Mouse (Mus musculus) liver, embryonic 12.5 days (tissue): ENCODE measurements around the gene Lce1c. TPM values are rescaled to one million over a fixed set of nuclear protein-coding genes. Genes with fewer than 3 reads are reported as not detected.

ENCODE experiments used
- ATAC-seq: fragments of 200-750 bp; cut with Nextera tagmentation; 2 replicates; pipeline ENCODE4 v1.8.0; 2017; ENCODE audit warnings: moderate number of reproducible peaks, mild to moderate bottlenecking, moderate library complexity
- H3K27ac ChIP-seq: fragments of 300-500 bp; sonication (generic); 2 replicates; pipeline ENCODE4 v1.5.1; 2016; ENCODE audit warnings: mild to moderate bottlenecking
- H3K27me3 ChIP-seq: fragments of 300-500 bp; sonication (generic); replicated peaks from 2 replicates; pipeline ENCODE4 v1.6.1; 2016; ENCODE audit warnings: mild to moderate bottlenecking, moderate library complexity
- H3K36me3 ChIP-seq: fragments of 300-500 bp; sonication (generic); 2 replicates; pipeline ENCODE4 v1.6.1; 2016; ENCODE audit warnings: mild to moderate bottlenecking, moderate library complexity
- H3K4me1 ChIP-seq: fragments of 300-500 bp; sonication (generic); 2 replicates; pipeline ENCODE4 v1.6.1; 2016
- H3K4me2 ChIP-seq: fragments of 300-500 bp; sonication (generic); 2 replicates; pipeline ENCODE4 v1.6.1; 2016; ENCODE audit warnings: mild to moderate bottlenecking, moderate library complexity
- H3K4me3 ChIP-seq: fragments of 300-500 bp; sonication (generic); 2 replicates; pipeline ENCODE4 v1.5.1; 2016; ENCODE audit warnings: mild to moderate bottlenecking, moderate library complexity
- H3K9ac ChIP-seq: fragments of 300-500 bp; sonication (generic); 2 replicates; pipeline ENCODE4 v1.6.1; 2016; ENCODE audit warnings: mild to moderate bottlenecking, moderate library complexity
- H3K9me3 ChIP-seq: fragments of 300-500 bp; sonication (generic); replicated peaks from 2 replicates; pipeline ENCODE4 v1.6.1; 2016; ENCODE audit warnings: mild to moderate bottlenecking, moderate library complexity
- WGBS: fragments of 180-500 bp; shearing (Covaris S2); methylation state at CpG from one replicate; pipeline ENCODE4 v1.1.7; 2016; ENCODE audit not compliant: insufficient replicate concordance; 5-methylcytosine and 5-hydroxymethylcytosine counted together
- polyA plus RNA-seq: library from polyadenylated mRNA; unstranded; fragments of >200 nt; fragmentation: Nextera tagmentation; extraction: Ambion mirVana; gene quantifications from 2 replicates; pipeline ENCODE4 v1.2.1, GENCODE M21; 2016

Gene Lce1c
- polyA plus RNA-seq, 1 experiment from 2014 or later, result not detected

DNA sequence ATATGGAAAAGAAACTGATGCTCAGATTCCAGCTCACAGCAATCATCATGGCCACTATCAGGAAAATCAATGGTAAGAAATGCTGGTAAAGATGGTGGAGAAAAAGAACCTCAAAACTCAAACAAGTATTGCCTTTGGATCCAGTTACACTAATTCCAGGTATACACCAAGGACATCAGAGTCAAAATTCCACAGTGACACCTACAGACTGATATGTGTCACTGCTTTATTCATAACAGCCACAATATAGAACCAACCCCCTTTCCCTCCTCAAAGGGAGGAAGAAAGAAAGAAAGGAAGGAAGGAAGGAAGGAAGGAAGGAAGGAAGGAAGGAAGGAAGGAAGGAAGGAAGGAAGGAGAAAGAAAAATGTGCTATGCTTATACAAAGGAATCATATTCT lies 36.1 kb downstream of the Lce1c start:
- Histone ChIP-seq H3K27me3 (no peaks in the 10 kb centered on the region), H3K4me3 (no peak overlapping the region), H3K9me3 (no peaks in the 10 kb centered on the region), H3K27ac (no peak overlapping the region), H3K4me2 (no peak overlapping the region), H3K4me1 (no peaks in the 10 kb centered on the region), H3K9ac (no peak overlapping the region), H3K36me3 (no peaks in the 10 kb centered on the region)
- no peak for ATAC-seq

DNA sequence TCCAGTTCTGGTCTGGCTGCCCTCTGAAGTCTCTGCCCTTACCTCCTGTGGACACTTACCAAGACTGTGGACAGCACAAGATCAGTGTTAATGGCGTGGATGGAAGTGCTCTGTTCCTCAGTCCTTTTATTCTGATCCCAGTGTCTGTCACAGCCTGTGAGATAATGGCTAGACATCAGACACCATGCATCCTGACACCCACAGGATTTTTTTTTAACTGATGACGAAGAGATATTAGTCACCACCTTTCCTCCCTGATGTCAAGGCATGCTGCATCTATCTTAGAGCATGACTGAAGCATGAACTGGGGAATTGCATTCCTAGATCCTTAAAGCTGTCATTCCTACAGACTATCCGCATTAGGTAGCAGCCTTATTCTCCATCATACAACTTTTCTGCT lies 41.2 kb downstream of the Lce1c start, which contains the start of gene Lce1f:
Gene Lce1f (minus strand): TSS at position 101 of the 400 bp plus-strand sequence.
- H3K9me3 ChIP-seq, result no peaks in the 10 kb centered on the region
- no peak within 1 kb of the TSS for H3K27ac ChIP-seq
- H3K9ac ChIP-seq, result no peak within 1 kb of the TSS
- no peaks in the 10 kb centered on the region for H3K36me3 ChIP-seq
- H3K4me1 ChIP-seq, result no peaks in the 10 kb centered on the region
- WGBS, result 50% methylated on average over 3 of the region's 3 CpGs
- no peak within 1 kb of the TSS for H3K4me2 ChIP-seq
- no peaks in the 10 kb centered on the region for H3K27me3 ChIP-seq
- no peak within 1 kb of the TSS for H3K4me3 ChIP-seq
- no peak for ATAC-seq

DNA sequence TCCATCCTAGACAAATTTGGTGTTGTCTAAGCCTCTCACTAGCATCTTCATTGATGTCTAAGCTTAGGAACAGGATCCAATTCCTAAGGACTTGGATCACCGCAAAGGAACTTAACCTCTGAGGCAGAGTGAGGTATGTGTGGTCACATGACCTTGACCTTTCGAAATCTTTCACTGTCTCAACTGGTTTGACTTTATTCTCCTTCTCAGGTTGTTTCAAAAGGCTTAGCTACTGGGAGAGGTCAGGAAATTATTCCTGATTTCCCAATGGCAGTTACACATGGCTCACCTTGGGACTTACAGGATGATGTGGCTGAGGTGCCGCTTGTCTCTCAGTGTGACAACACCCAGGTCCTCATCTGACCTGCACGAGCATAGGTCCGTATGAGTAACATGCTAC lies 43.6 kb downstream of the Lce1c start:
- H3K27ac ChIP-seq, result no peak overlapping the region
- H3K4me1 ChIP-seq, result no peaks in the 10 kb centered on the region
- no peak overlapping the region for H3K4me3 ChIP-seq
- H3K9ac ChIP-seq, result no peak overlapping the region
- H3K36me3 ChIP-seq, result no peaks in the 10 kb centered on the region
- H3K4me2 ChIP-seq, result no peak overlapping the region
- no peaks in the 10 kb centered on the region for H3K9me3 ChIP-seq
- no peaks in the 10 kb centered on the region for H3K27me3 ChIP-seq
- WGBS, result 75% methylated on average over 5 of the region's 5 CpGs
- no peak for ATAC-seq

Other genes starting within 250 kb of the Lce1c start
- 5.6 and 5.7 TPM in 2 replicates for gene Gm9774, start 249.8 kb upstream of the Lce1c start, polyA plus RNA-seq
- gene Sprr2k, start 246.7 kb upstream of the Lce1c start, polyA plus RNA-seq, result not detected in 2 replicates
- gene Sprr1b, start 240.5 kb upstream of the Lce1c start, polyA plus RNA-seq, result not detected in 2 replicates
- gene Sprr3, start 220.5 kb upstream of the Lce1c start, polyA plus RNA-seq, result not detected in 2 replicates
- gene Sprr1a, start 193.4 kb upstream of the Lce1c start, polyA plus RNA-seq, result not detected in 2 replicates
- gene Sprr4, start 178.8 kb upstream of the Lce1c start, polyA plus RNA-seq, result not detected in 2 replicates
- not detected in 2 replicates for gene 2310046K23Rik, start 144.7 kb upstream of the Lce1c start, polyA plus RNA-seq
- 0.12 TPM in 1 of 2 replicates, not detected in the other for gene Ivl, start 105.5 kb upstream of the Lce1c start, polyA plus RNA-seq
- gene Smcp, start 90.2 kb upstream of the Lce1c start, polyA plus RNA-seq, result not detected in 2 replicates
- gene 2210017I01Rik, start 71.8 kb upstream of the Lce1c start, polyA plus RNA-seq, result not detected in 2 replicates
- gene Lce6a, start 57.6 kb upstream of the Lce1c start, polyA plus RNA-seq, result not detected in 2 replicates
- not detected in 2 replicates for gene Lce1a1, start 30.9 kb upstream of the Lce1c start, polyA plus RNA-seq
- not detected in 2 replicates for gene Lce1b, start 22.3 kb upstream of the Lce1c start, polyA plus RNA-seq
- not detected in 2 replicates for gene Lce1a2, start 8.9 kb upstream of the Lce1c start, polyA plus RNA-seq
- gene Lce1d, start 8.0 kb downstream of the Lce1c start, polyA plus RNA-seq, result not detected in 2 replicates
- not detected in 2 replicates for gene Lce1e, start 29.8 kb downstream of the Lce1c start, polyA plus RNA-seq
- not detected in 2 replicates for gene Lce1f, start 41.1 kb downstream of the Lce1c start, polyA plus RNA-seq
- gene Gm38119, start 59.8 kb downstream of the Lce1c start, polyA plus RNA-seq, result not detected in 2 replicates
- gene Lce1g, start 73.1 kb downstream of the Lce1c start, polyA plus RNA-seq, result not detected in 2 replicates
- not detected in 2 replicates for gene Lce1h, start 85.8 kb downstream of the Lce1c start, polyA plus RNA-seq
- not detected in 2 replicates for gene Lce1i, start 99.7 kb downstream of the Lce1c start, polyA plus RNA-seq
- not detected in 2 replicates for gene Lce1j, start 111.3 kb downstream of the Lce1c start, polyA plus RNA-seq
- gene Lce1k, start 128.6 kb downstream of the Lce1c start, polyA plus RNA-seq, result not detected in 2 replicates
- not detected in 2 replicates for gene Kprp, start 148.0 kb downstream of the Lce1c start, polyA plus RNA-seq
- gene Lce1l, start 172.0 kb downstream of the Lce1c start, polyA plus RNA-seq, result not detected in 2 replicates
- not detected in 2 replicates for gene 2310050C09Rik, start 191.0 kb downstream of the Lce1c start, polyA plus RNA-seq
- not detected in 2 replicates for gene Lce3a, start 247.0 kb downstream of the Lce1c start, polyA plus RNA-seq